Mouse (Mus musculus) midbrain, embryonic 16.5 days (tissue): ENCODE measurements around the gene Slc26a11. TPM values are rescaled to one million over a fixed set of nuclear protein-coding genes. Genes with fewer than 3 reads are reported as not detected.
A peak's percentile ranks its signal among the peaks of the same experiment; 100 is the strongest.

Experiments used
- ATAC-seq: fragments of 200-750 bp; cut with Nextera tagmentation; 2 replicates; pipeline ENCODE4 v1.8.0; 2017; ENCODE audit warnings: moderate TSS enrichment
- H3K27ac ChIP-seq: fragments of 300-500 bp; sonication (generic); 2 replicates; pipeline ENCODE4 v1.5.1; 2014; ENCODE audit warnings: mild to moderate bottlenecking, low read length, mixed read lengths
- H3K27me3 ChIP-seq: fragments of 300-500 bp; sonication (generic); 2 replicates; pipeline ENCODE4 v1.6.1; 2014; ENCODE audit warnings: low read depth, low read length, mixed read lengths; ENCODE audit not compliant: control insufficient read depth, insufficient read depth
- H3K36me3 ChIP-seq: fragments of 300-500 bp; sonication (generic); 2 replicates; pipeline ENCODE4 v1.6.1; 2014; ENCODE audit warnings: mild to moderate bottlenecking, low read length, moderate library complexity, mixed read lengths; ENCODE audit not compliant: control insufficient read depth, insufficient read depth
- H3K4me1 ChIP-seq: fragments of 300-500 bp; sonication (generic); 2 replicates; pipeline ENCODE4 v1.6.1; 2014; ENCODE audit warnings: mild to moderate bottlenecking, low read length, mixed read lengths; ENCODE audit not compliant: control insufficient read depth, insufficient read depth
- H3K4me2 ChIP-seq: fragments of 300-500 bp; sonication (generic); 2 replicates; pipeline ENCODE4 v1.6.1; 2014; ENCODE audit warnings: mild to moderate bottlenecking, low read length, mixed read lengths
- H3K4me3 ChIP-seq: fragments of 300-500 bp; sonication (generic); 2 replicates; pipeline ENCODE4 v1.5.1; 2014; ENCODE audit warnings: low read depth, mild to moderate bottlenecking, low read length, moderate library complexity, mixed read lengths
- H3K9ac ChIP-seq: fragments of 300-500 bp; sonication (generic); 2 replicates; pipeline ENCODE4 v1.6.1; 2014; ENCODE audit warnings: low read depth, low read length, mixed read lengths
- H3K9me3 ChIP-seq: fragments of 300-500 bp; sonication (generic); replicated peaks from 2 replicates; pipeline ENCODE4 v1.6.1; 2014; ENCODE audit warnings: mild to moderate bottlenecking, low read length, mixed read lengths; ENCODE audit not compliant: control insufficient read depth, poor library complexity, severe bottlenecking
- WGBS: fragments of 180-500 bp; shearing (Covaris S2); extraction: QIAGEN DNeasy Blood & Tissue Kit; methylation state at CpG from one replicate; pipeline ENCODE4 v1.1.7; 2014; 5-methylcytosine and 5-hydroxymethylcytosine counted together
- polyA plus RNA-seq: library from polyadenylated mRNA; unstranded; fragments of >200 nt; fragmentation: Nextera tagmentation; extraction: Ambion mirVana; gene quantifications from 2 replicates; pipeline ENCODE4 v1.2.1, GENCODE M21; 2015

Gene Slc26a11
- polyA plus RNA-seq, 1 experiment from 2014 or later, result 7.9 TPM

GRCm38 (mm10) chr11:119404627-119405026 is 49.3 kb downstream of the Slc26a11 start:
- H3K4me1 ChIP-seq, result no peaks in the 10 kb centered on the region
- H3K4me3 ChIP-seq, result no peak overlapping the region
- H3K27ac ChIP-seq, result no peak overlapping the region
- WGBS, result 50% methylated on average over 5 of the region's 5 CpGs
- no peaks in the 10 kb centered on the region for H3K27me3 ChIP-seq
- no peaks in the 10 kb centered on the region for H3K36me3 ChIP-seq
- H3K9me3 ChIP-seq, result no peaks in the 10 kb centered on the region
- H3K9ac ChIP-seq, result no peak overlapping the region
- no peak overlapping the region for H3K4me2 ChIP-seq
- no peak for ATAC-seq

GRCm38 (mm10) chr11:119407381-119407780 is 52.0 kb downstream of the Slc26a11 start:
- Histone ChIP-seq H3K36me3 (no peaks in the 10 kb centered on the region), H3K4me1 (no peaks in the 10 kb centered on the region; the same call in 1 of the 2 replicates), H3K9me3 (no peaks in the 10 kb centered on the region), H3K4me3 (no peak overlapping the region), H3K9ac (no peak overlapping the region), H3K27ac (no peak overlapping the region), H3K4me2 (no peak overlapping the region), H3K27me3 (no peaks in the 10 kb centered on the region)
- WGBS, result 89% methylated on average over 6 of the region's 6 CpGs
- ATAC-seq, result no peak

- H3K9ac ChIP-seq, result no peak overlapping the region
- 58% methylated on average over 5 of the region's 5 CpGs for WGBS
- H3K4me2 ChIP-seq, result no peak overlapping the region
- H3K27me3 ChIP-seq, result no peaks in the 10 kb centered on the region
- H3K4me1 ChIP-seq, result no peaks in the 10 kb centered on the region; the same call in 1 of the 2 replicates
- no peaks in the 10 kb centered on the region for H3K36me3 ChIP-seq
- H3K27ac ChIP-seq, result no peak overlapping the region
- H3K4me3 ChIP-seq, result no peak overlapping the region
- no peak for ATAC-seq
- no peaks in the 10 kb centered on the region for H3K9me3 ChIP-seq
Measured at GRCm38 (mm10) chr11:119407977-119408376, 52.6 kb downstream of the Slc26a11 start.

- 66% methylated on average over 16 of the region's 16 CpGs for WGBS
- no peak overlapping the region for H3K4me2 ChIP-seq
- no peaks in the 10 kb centered on the region for H3K27me3 ChIP-seq
- H3K9me3 ChIP-seq, result no peaks in the 10 kb centered on the region
- H3K27ac ChIP-seq, result no peak overlapping the region
- no peak overlapping the region for H3K9ac ChIP-seq
- no peak for ATAC-seq
- no peaks in the 10 kb centered on the region for H3K36me3 ChIP-seq
- no peak overlapping the region for H3K4me3 ChIP-seq
- H3K4me1 ChIP-seq, result no peaks in the 10 kb centered on the region
Measured at GRCm38 (mm10) chr11:119419327-119420118, 64.2 kb downstream of the Slc26a11 start.

- ATAC-seq, result no peak
- Histone ChIP-seq H3K4me1 (no peaks in the 10 kb centered on the region), H3K36me3 (no peaks in the 10 kb centered on the region), H3K9ac (no peak overlapping the region), H3K9me3 (no peaks in the 10 kb centered on the region), H3K27me3 (no peaks in the 10 kb centered on the region), H3K4me2 (no peak overlapping the region), H3K4me3 (no peak overlapping the region), H3K27ac (no peak overlapping the region)
- WGBS, result 74% methylated on average over 5 of the region's 5 CpGs
Measured at GRCm38 (mm10) chr11:119420426-119420825, 65.1 kb downstream of the Slc26a11 start.

GRCm38 (mm10) chr11:119427431-119427830 is 72.1 kb downstream of the Slc26a11 start:
- 81% methylated on average over 6 of the region's 6 CpGs for WGBS
- no peak for ATAC-seq

GRCm38 (mm10) chr11:119427986-119428385 is 72.6 kb downstream of the Slc26a11 start:
- Histone ChIP-seq H3K9ac (peak overlapping the region; percentile 52), H3K27me3 (no peaks in the 10 kb centered on the region), H3K4me1 (peaks cover 7% of the 10 kb centered on the region), H3K36me3 (no peaks in the 10 kb centered on the region), H3K4me2 (peak overlapping the region; percentile 55), H3K27ac (no peak overlapping the region), H3K9me3 (no peaks in the 10 kb centered on the region), H3K4me3 (peak overlapping the region; percentile 28)
- no peak for ATAC-seq
- WGBS, result 83% methylated on average over 5 of the region's 5 CpGs

More at GRCm38 (mm10) chr11:119427431-119427830, 72.1 kb downstream of the Slc26a11 start:
- Histone ChIP-seq H3K27me3 (no peaks in the 10 kb centered on the region), H3K36me3 (no peaks in the 10 kb centered on the region), H3K9me3 (no peaks in the 10 kb centered on the region), H3K4me1 (peaks cover 7% of the 10 kb centered on the region), H3K4me3 (no peak overlapping the region), H3K4me2 (no peak overlapping the region), H3K9ac (no peak overlapping the region), H3K27ac (no peak overlapping the region)

GRCm38 (mm10) chr11:119428649-119429136 is 73.3 kb downstream of the Slc26a11 start:
- H3K36me3 ChIP-seq, result no peaks in the 10 kb centered on the region
- peak overlapping the region; percentile 55 for H3K4me2 ChIP-seq
- H3K27ac ChIP-seq, result no peak overlapping the region
- ATAC-seq, result no peak
- peaks cover 7% of the 10 kb centered on the region for H3K4me1 ChIP-seq
- H3K9me3 ChIP-seq, result no peaks in the 10 kb centered on the region
- H3K9ac ChIP-seq, result peak overlapping the region; percentile 52
- H3K4me3 ChIP-seq, result peak overlapping the region; percentile 28
- under 1% methylated on average over 18 of the region's 35 CpGs for WGBS
- no peaks in the 10 kb centered on the region for H3K27me3 ChIP-seq
